Mouse (Mus musculus) cerebellum, adult 2 months (tissue): ENCODE measurements around the gene Gm13283. TPM values are rescaled to one million over a fixed set of nuclear protein-coding genes. Genes with fewer than 3 reads are reported as not detected.
"Not testable (repeated sequence)": the region's sequence is repeated elsewhere in the genome, so short reads cannot be mapped to it uniquely, and the experiment has no call there.

Experiments used
- DNase-seq, 2 experiments: peaks; one replicate each; pipeline ENCODE4 v3.0.0; 2021
- H3K27ac ChIP-seq: fragments of 200-500 bp; 2 replicates; pipeline ENCODE4 v1.5.1; 2012; ENCODE audit warnings: low read length, control low read depth, inconsistent platforms; ENCODE audit not compliant: insufficient read depth
- H3K27me3 ChIP-seq: fragments of 200-500 bp; 2 replicates; pipeline ENCODE4 v1.6.1; 2012; ENCODE audit warnings: inconsistent platforms, mild to moderate bottlenecking, low read length, moderate library complexity; ENCODE audit not compliant: control insufficient read depth, insufficient read depth
- H3K4me1 ChIP-seq: fragments of 200-500 bp; 2 replicates; pipeline ENCODE4 v1.6.1; 2011; ENCODE audit warnings: low read length; ENCODE audit not compliant: control insufficient read depth, insufficient read depth
- H3K4me3 ChIP-seq: fragments of 200-500 bp; replicated peaks from 2 replicates; pipeline ENCODE3; 2011; ENCODE audit warnings: mild to moderate bottlenecking, low read depth, low read length, control low read depth; ENCODE audit not compliant: insufficient read depth
- CTCF ChIP-seq: fragments of 200-500 bp; IDR thresholded peaks from 2 replicates; pipeline ENCODE4 v1.5.1; 2011; ENCODE audit warnings: low read depth, mild to moderate bottlenecking, control low read depth, low read length, moderate library complexity, borderline replicate concordance; ENCODE audit not compliant: insufficient read depth
- POLR2A ChIP-seq: fragments of 200-500 bp; IDR thresholded peaks from 2 replicates; pipeline ENCODE4 v1.6.1; 2011; ENCODE audit warnings: low read length, control low read depth, borderline replicate concordance; ENCODE audit not compliant: insufficient read depth
- WGBS: fragments of 180-500 bp; shearing (Covaris S2); methylation state at CpG from one replicate; pipeline ENCODE4 v1.1.7; 2018; 5-methylcytosine and 5-hydroxymethylcytosine counted together
- polyA plus RNA-seq: library from polyadenylated mRNA; depleted of rRNA; stranded (reverse); fragments of >200 nt; gene quantifications from 2 replicates; pipeline ENCODE4 v1.2.3, GENCODE M21; 2012

Gm13283 gene
- polyA plus RNA-seq, 1 experiment: not detected

GRCm38 (mm10) chr4:88757628-88758031 lies 2.3 kb upstream of the Gm13283 start:
- peak overlapping the region; percentile 70 for H3K4me3 ChIP-seq
- not testable (repeated sequence) for H3K4me1 ChIP-seq, H3K27me3 ChIP-seq, H3K27ac ChIP-seq
- peak; percentile 70 for TF ChIP-seq CTCF
- TF ChIP-seq POLR2A: peak; percentile 20; the same call in 1 of the 2 replicates
- DNase-seq: peak; percentile 89 to 94
- 0% methylated on average over 21 of the region's 21 CpGs for WGBS

GRCm38 (mm10) chr4:88758751-88759150 lies 1.2 kb upstream of the Gm13283 start:
- H3K27ac ChIP-seq, H3K4me1 ChIP-seq, H3K27me3 ChIP-seq, DNase-seq, H3K4me3 ChIP-seq: not testable (repeated sequence)
- 91% methylated on average over 9 of the region's 9 CpGs for WGBS

- DNase-seq: peak; percentile 74 to 79
- not testable (repeated sequence) for H3K27ac ChIP-seq, H3K27me3 ChIP-seq, H3K4me3 ChIP-seq, H3K4me1 ChIP-seq
- under 1% methylated on average over 28 of the region's 28 CpGs for WGBS
Measured at GRCm38 (mm10) chr4:88760431-88760830, 512 bp downstream of the Gm13283 start.

- not testable (repeated sequence) for H3K4me3 ChIP-seq, H3K27me3 ChIP-seq, H3K4me1 ChIP-seq, H3K27ac ChIP-seq
- DNase-seq: peak; percentile 72 to 74
- 72% methylated on average over 6 of the region's 8 CpGs for WGBS
Measured at GRCm38 (mm10) chr4:88761776-88762175, 1.9 kb downstream of the Gm13283 start.

GRCm38 (mm10) chr4:88762341-88762740 lies 2.4 kb downstream of the Gm13283 start:
- H3K27ac ChIP-seq, H3K4me1 ChIP-seq, H3K4me3 ChIP-seq, H3K27me3 ChIP-seq: not testable (repeated sequence)
- peak; percentile 34 to 37 for DNase-seq
- WGBS: 68% methylated on average over 9 of the region's 9 CpGs

GRCm38 (mm10) chr4:88763384-88764018 lies 3.6 kb downstream of the Gm13283 start:
- H3K4me3 ChIP-seq: not testable (repeated sequence)

GRCm38 (mm10) chr4:88773534-88773933 lies 13.6 kb downstream of the Gm13283 start, which contains the start of gene Gm13290:
TSS of gene Gm13290 (plus strand) at chr4:88773834.
- H3K27me3 ChIP-seq, H3K4me1 ChIP-seq, H3K27ac ChIP-seq, DNase-seq, H3K4me3 ChIP-seq: not testable (repeated sequence)
- no CpG with 5 or more reads among the region's 32 CpGs for WGBS

More at GRCm38 (mm10) chr4:88763384-88764018, 3.6 kb downstream of the Gm13283 start:
- peak; percentile 60 to 73 for DNase-seq
- peak; percentile 33; the same call in 1 of the 2 replicates for TF ChIP-seq CTCF
- 3% methylated on average over 40 of the region's 42 CpGs for WGBS
- H3K27ac ChIP-seq, H3K4me1 ChIP-seq, H3K27me3 ChIP-seq: not testable (repeated sequence)

GRCm38 (mm10) chr4:88776622-88777021 lies 16.7 kb downstream of the Gm13283 start, which contains the start of gene Gm13289:
TSS of gene Gm13289 (plus strand) at chr4:88776922.
- not testable (repeated sequence) for DNase-seq, H3K4me1 ChIP-seq, H3K27me3 ChIP-seq, H3K27ac ChIP-seq, H3K4me3 ChIP-seq
- no CpG with 5 or more reads among the region's 29 CpGs for WGBS

- no CpG with 5 or more reads among the region's 29 CpGs for WGBS
- not testable (repeated sequence) for DNase-seq, H3K27me3 ChIP-seq, H3K4me1 ChIP-seq, H3K27ac ChIP-seq, H3K4me3 ChIP-seq
Measured at GRCm38 (mm10) chr4:88779550-88779949, 19.6 kb downstream of the Gm13283 start, which contains the start of gene Gm13272. TSS of gene Gm13272 (plus strand) at chr4:88779850.

GRCm38 (mm10) chr4:88780320-88780719 lies 20.4 kb downstream of the Gm13283 start:
- H3K27ac ChIP-seq, H3K4me3 ChIP-seq, H3K4me1 ChIP-seq, DNase-seq, H3K27me3 ChIP-seq: not testable (repeated sequence)
- WGBS: 49% methylated on average over 16 of the region's 18 CpGs

- H3K4me3 ChIP-seq, H3K27me3 ChIP-seq, DNase-seq, H3K4me1 ChIP-seq, H3K27ac ChIP-seq: not testable (repeated sequence)
- WGBS: 19% methylated on average over 4 of the region's 7 CpGs
Measured at GRCm38 (mm10) chr4:88781831-88782230, 21.9 kb downstream of the Gm13283 start, which contains the start of gene Ifnz. TSS of gene Ifnz (plus strand) at chr4:88782131.

GRCm38 (mm10) chr4:88782335-88782734 lies 22.4 kb downstream of the Gm13283 start:
- H3K4me3 ChIP-seq, H3K27ac ChIP-seq, H3K27me3 ChIP-seq, H3K4me1 ChIP-seq, DNase-seq: not testable (repeated sequence)
- under 1% methylated on average over 16 of the region's 31 CpGs for WGBS
